Mouse (Mus musculus): Measurements from ENCODE around the gene Ssbp4. TPM values are rescaled to one million over a fixed set of nuclear protein-coding genes. Genes with fewer than 3 reads are reported as not detected.

Ssbp4 gene
- polyA plus RNA-seq, 1 experiment from 2014 or later, result 68.4 TPM

Other genes starting within 250 kb of the Ssbp4 start
- gene Comp, start 235.3 kb downstream of the Ssbp4 start, polyA plus RNA-seq (2015; fragmentation: Nextera tagmentation; extraction: Ambion mirVana), result 3.0 and 4.3 TPM in 2 replicates
- 10.2 and 10.7 TPM in 2 replicates for gene Crtc1, start 169.3 kb downstream of the Ssbp4 start, polyA plus RNA-seq (2015; fragmentation: Nextera tagmentation; extraction: Ambion mirVana)
- 9.9 and 12.4 TPM in 2 replicates for gene Klhl26, start 131.9 kb downstream of the Ssbp4 start, polyA plus RNA-seq (2015; fragmentation: Nextera tagmentation; extraction: Ambion mirVana)
- 0.13 and 0.41 TPM in 2 replicates for gene Tmem59l, start 121.5 kb downstream of the Ssbp4 start, polyA plus RNA-seq (2015; fragmentation: Nextera tagmentation; extraction: Ambion mirVana)
- 3.2 and 17.8 TPM in 2 replicates for gene Crlf1, start 115.7 kb downstream of the Ssbp4 start, polyA plus RNA-seq (2015; fragmentation: Nextera tagmentation; extraction: Ambion mirVana)
- gene Rex1bd, start 102.1 kb downstream of the Ssbp4 start, polyA plus RNA-seq (2015; fragmentation: Nextera tagmentation; extraction: Ambion mirVana), result 122 and 129 TPM in 2 replicates
- gene Uba52, start 98.1 kb downstream of the Ssbp4 start, polyA plus RNA-seq (2015; fragmentation: Nextera tagmentation; extraction: Ambion mirVana), result 691 and 770 TPM in 2 replicates
- gene Fkbp8, start 81.1 kb downstream of the Ssbp4 start, polyA plus RNA-seq (2015; fragmentation: Nextera tagmentation; extraction: Ambion mirVana), result 273 and 275 TPM in 2 replicates
- 74.4 and 77.6 TPM in 2 replicates for gene Kxd1, start 80.9 kb downstream of the Ssbp4 start, polyA plus RNA-seq (2015; fragmentation: Nextera tagmentation; extraction: Ambion mirVana)
- gene Ell, start 69.4 kb downstream of the Ssbp4 start, polyA plus RNA-seq (2015; fragmentation: Nextera tagmentation; extraction: Ambion mirVana), result 14.0 and 15.4 TPM in 2 replicates
- gene Isyna1, start 14.5 kb downstream of the Ssbp4 start, polyA plus RNA-seq (2015; fragmentation: Nextera tagmentation; extraction: Ambion mirVana), result 111 and 117 TPM in 2 replicates
- 1.8 and 2.3 TPM in 2 replicates for gene Lrrc25, start 7.3 kb upstream of the Ssbp4 start, polyA plus RNA-seq (2015; fragmentation: Nextera tagmentation; extraction: Ambion mirVana)
- gene Gdf15, start 23.6 kb upstream of the Ssbp4 start, polyA plus RNA-seq (2015; fragmentation: Nextera tagmentation; extraction: Ambion mirVana), result 1.2 and 1.6 TPM in 2 replicates
- gene Pgpep1, start 51.5 kb upstream of the Ssbp4 start, polyA plus RNA-seq (2015; fragmentation: Nextera tagmentation; extraction: Ambion mirVana), result 35.5 and 36.7 TPM in 2 replicates
- 252 and 258 TPM in 2 replicates for gene Lsm4, start 64.4 kb upstream of the Ssbp4 start, polyA plus RNA-seq (2015; fragmentation: Nextera tagmentation; extraction: Ambion mirVana)
- gene Jund, start 90.1 kb upstream of the Ssbp4 start, polyA plus RNA-seq (2015; fragmentation: Nextera tagmentation; extraction: Ambion mirVana), result 58.7 and 59.3 TPM in 2 replicates
- 0.05 TPM in 1 of 2 replicates, not detected in the other for gene Iqcn, start 94.6 kb upstream of the Ssbp4 start, polyA plus RNA-seq (2015; fragmentation: Nextera tagmentation; extraction: Ambion mirVana)
- gene Gm3336, start 109.7 kb upstream of the Ssbp4 start, polyA plus RNA-seq (2015; fragmentation: Nextera tagmentation; extraction: Ambion mirVana), result not detected in 2 replicates
- 0.38 and 0.55 TPM in 2 replicates for gene Pde4c, start 114.8 kb upstream of the Ssbp4 start, polyA plus RNA-seq (2015; fragmentation: Nextera tagmentation; extraction: Ambion mirVana)
- 29.1 and 30.0 TPM in 2 replicates for gene Rab3a, start 145.8 kb upstream of the Ssbp4 start, polyA plus RNA-seq (2015; fragmentation: Nextera tagmentation; extraction: Ambion mirVana)
- gene Mpv17l2, start 152.1 kb upstream of the Ssbp4 start, polyA plus RNA-seq (2015; fragmentation: Nextera tagmentation; extraction: Ambion mirVana), result 44.0 and 50.5 TPM in 2 replicates
- gene Pik3r2, start 167.8 kb upstream of the Ssbp4 start, polyA plus RNA-seq (2015; fragmentation: Nextera tagmentation; extraction: Ambion mirVana), result 42.1 and 43.3 TPM in 2 replicates
- 7.3 and 9.3 TPM in 2 replicates for gene Mast3, start 196.2 kb upstream of the Ssbp4 start, polyA plus RNA-seq (2015; fragmentation: Nextera tagmentation; extraction: Ambion mirVana)
- 0.77 and 1.6 TPM in 2 replicates for gene Il12rb1, start 199.6 kb upstream of the Ssbp4 start, polyA plus RNA-seq (2015; fragmentation: Nextera tagmentation; extraction: Ambion mirVana)
- 3.7 and 3.8 TPM in 2 replicates for gene Arrdc2, start 230.8 kb upstream of the Ssbp4 start, polyA plus RNA-seq (2015; fragmentation: Nextera tagmentation; extraction: Ambion mirVana)